Mouse (Mus musculus): Measurements from ENCODE around the gene Apol7e.
"Not testable (repeated sequence)": the region's sequence is repeated elsewhere in the genome, so short reads cannot be mapped to it uniquely, and the experiment has no call there.

Gene Apol7e

DNA sequence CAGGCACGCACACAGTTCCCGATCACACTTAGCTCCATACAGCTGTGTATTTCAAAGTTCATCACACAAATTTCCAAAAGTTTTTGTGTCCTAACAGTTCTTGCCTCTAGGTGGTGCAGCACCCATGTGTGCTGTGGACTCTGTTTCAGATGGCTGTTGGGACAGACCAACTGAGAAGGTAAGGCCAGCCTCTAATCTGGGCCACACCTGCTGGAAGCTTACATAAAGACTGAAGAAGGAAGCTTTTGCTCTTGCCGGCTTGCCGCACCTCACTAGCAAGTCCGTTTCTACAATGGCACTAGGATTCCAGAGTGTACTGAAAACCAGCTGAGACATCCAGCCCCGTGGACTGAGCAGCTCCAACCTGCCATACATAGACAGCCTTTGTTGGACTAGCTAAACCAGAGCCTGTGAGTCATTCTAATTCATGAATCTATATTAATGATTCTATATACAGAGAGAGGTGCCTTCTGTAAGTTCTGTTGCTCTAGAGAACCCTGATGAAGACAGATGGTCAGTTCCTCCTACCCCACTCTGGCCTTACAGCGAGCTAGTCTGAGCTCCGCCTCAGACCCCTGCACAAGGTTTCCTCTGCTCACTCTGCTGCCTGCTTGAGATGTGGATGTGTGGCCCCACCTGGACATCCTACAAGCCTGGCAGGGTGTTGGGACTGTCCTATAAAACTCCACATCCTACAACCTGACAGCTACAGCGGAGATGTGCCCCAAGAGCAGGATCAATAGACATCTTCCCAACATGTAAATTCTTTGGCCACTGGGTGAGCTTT, 42.0 kb downstream of the Apol7e start:
- ATAC-seq (ENCODE audit: low TSS enrichment), result no peak; the same call in 1 of the 2 replicates

DNA sequence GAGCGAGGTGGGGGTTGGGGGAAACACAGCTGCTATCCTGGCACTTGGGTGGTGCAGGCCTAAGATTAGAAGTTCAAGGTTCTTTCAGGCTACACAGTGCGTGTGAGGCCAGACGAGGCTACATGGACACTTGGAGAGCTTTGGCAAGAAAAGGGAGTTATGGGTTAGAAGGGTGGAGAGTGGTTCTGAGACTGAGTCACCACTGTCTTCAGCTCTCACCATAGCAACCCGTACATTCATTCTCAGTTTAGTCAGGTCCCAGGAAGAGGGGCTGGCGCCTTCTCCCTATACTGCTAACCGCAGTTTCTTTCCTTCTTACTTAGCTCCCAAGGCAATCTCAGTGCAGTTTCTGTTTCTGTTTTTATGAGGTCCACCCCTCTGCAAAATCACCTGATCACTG, 42.9 kb downstream of the Apol7e start:
- ATAC-seq (ENCODE audit: low TSS enrichment), result not testable (repeated sequence)

DNA sequence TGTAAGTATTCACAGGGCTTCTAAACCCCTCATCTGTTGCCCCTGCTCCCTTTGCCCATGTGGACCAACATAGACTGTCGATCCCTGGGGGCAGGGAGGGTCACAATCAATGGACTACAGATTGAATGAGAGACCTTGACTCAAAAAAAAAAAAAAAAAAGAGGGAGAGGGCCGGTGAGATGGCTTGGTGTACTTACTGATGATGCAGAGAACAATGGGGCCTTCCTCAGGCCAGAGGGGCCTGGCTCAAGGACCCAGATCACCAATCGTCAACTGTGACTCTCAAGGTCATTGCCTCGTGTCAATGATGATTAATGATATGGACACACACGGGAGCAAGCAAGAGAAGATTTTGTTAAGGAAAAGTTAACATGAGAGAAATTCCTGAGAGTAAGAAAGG, 46.0 kb downstream of the Apol7e start:
- ATAC-seq (ENCODE audit: low TSS enrichment), result no peak

DNA sequence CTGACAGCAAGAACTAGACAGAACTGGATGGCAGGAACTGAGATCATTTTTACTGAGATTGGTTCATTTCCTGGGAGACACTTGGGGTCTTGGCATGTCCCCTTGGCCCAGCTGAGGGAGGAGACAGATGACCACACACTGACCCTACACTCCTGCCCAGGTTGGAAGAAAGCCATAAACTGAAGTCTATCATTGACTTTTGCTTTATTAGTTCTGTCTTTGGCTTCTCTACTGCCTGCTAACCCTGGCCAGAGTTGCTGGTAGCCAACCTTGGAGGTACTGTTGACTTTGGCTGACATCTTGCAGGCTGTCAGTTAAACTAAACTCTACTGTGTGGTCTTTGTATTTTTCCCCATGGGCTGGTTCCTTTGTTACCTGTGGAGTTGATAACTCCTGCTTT, 46.4 kb downstream of the Apol7e start:
- ATAC-seq (ENCODE audit: low TSS enrichment), result no peak

DNA sequence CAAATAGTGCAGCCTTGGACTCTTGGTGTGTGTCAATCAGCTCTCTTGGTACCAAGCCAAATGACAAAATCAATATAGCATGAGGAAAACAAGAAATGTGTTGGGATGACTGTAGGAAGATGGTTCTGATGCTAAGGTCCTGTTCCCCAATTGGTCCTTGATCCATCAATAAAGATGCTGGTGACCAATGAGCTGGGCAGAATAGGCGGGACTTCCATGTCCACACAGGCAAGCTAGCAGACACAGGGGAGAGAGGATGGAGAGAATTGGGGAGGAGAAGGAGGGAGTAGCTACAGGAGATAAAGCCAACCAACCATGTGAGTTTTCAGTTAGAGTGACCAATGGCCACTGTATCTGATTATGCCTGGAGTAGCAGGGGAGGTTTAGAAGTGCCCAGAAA, 47.7 kb downstream of the Apol7e start:
- ATAC-seq (ENCODE audit: low TSS enrichment), result no peak

DNA sequence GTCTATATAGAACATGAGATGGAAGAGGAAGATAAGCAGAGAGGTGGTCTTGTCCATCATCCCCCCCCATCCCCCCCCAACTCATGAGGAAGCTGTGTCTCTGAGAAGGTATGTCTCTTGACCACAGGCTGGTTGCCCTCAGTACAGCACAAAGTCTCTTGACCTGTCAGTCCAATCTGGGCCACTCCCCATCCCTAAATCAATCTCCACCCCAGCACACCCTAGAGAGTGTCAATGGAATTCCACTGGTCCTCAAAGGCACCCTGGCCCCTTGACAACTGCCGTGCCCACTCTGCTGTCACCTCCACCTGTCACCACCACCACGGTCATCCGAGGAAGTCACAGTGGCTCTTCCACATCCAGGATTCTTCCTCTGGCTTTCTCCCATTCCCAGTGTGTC, 49.8 kb downstream of the Apol7e start:
- ATAC-seq (ENCODE audit: low TSS enrichment), result no peak

DNA sequence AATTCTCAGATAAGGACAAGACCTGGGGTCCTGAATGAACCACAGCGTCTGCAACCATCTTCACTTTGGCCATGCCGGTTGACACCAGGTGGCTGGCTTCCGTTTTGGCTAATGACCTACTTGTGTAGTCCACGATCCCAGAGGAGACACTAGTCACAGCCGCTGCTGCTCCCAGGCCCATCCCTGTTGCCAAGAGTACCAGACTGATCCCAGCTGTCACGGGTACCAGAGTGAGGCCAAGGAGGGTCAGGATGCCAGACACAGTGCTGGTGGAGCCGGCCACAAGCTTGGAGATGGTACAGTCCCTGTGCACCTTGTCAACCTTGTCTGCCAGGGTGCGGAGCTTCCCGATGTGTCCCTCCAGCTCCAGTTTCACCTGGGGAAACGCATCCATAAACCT, 51.1 kb downstream of the Apol7e start:
- ATAC-seq (ENCODE audit: low TSS enrichment), result no peak

DNA sequence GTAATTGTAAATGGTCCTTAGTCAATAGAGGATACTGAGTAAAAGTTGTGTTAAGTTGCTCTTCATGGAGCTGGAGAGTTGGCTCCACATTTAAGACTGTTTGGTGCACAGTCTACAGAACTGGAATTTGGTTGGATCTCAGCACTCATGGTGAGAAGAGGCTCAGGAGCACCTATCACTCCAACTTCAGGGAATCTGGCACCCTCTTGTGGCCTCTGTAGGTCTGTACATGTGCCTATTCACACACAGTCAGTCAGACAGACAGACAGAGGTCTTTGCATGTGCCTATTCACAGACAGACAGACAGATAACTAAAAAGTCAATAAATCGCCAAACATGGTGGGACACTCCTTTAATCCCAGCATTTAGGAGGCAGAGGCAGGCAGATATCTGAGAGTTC, 51.8 kb downstream of the Apol7e start:
- ATAC-seq (ENCODE audit: low TSS enrichment), result peak; percentile 77; the same call in 1 of the 2 replicates

DNA sequence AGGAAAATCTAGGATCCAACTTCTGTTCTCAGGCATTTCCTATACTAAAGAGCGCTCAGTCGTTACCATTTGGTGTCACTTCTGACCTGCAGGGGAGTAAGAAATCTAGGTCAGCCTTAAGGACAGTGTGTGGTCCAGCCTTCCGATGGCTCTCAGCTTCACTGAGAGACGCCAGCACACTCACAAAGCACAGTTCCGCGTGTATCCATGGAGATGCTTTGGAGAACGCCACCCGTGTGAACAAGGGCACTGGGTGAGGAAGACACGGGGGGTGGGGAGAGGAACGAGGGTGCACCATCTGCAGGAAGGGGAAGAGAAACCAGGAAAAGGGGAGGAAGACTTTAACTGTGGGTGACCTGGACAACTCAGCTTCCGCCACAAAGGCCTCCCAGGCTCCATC, 53.8 kb downstream of the Apol7e start:
- no peak for ATAC-seq (ENCODE audit: low TSS enrichment)

DNA sequence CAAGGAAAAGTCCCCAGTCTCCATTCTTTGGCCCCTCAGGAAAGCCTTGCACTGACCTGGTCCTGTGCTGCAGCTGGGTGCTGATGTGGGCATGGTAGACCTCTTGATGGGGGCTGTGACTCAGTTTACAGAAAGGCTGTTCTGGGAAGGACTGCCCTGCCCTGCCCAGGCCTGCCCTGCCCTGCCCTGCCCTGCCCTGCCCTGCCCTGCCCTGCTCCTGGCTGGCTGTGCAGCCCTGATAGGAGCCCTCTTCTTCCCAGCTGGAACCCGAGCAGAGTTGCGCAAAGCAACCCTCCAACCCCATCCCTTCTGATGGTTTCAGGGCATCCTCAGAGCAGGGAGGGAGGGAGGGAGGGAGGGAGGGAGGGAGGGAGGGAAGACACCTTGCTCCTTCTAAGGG, 56.5 kb downstream of the Apol7e start:
- ATAC-seq (ENCODE audit: low TSS enrichment), result no peak

DNA sequence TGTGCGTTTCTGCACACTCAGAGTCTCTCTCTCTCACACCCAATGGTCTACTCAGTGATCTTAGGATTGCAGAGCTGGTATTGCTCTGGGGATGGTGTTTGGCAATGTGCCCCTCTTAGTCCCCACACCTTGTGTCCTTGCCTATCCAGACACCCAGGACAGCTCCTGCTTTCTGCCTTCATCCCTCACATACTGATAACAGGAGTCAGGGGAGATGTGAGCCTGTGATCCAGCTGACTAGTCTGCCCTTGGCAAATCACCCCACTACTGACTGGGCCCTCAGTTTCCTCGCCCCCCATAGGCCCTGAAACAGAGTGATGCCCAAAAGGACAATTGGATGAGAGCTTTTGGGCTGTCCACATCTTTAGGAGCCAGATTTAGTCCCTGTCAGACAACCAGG, 57.4 kb downstream of the Apol7e start:
- no peak for ATAC-seq (ENCODE audit: low TSS enrichment)

DNA sequence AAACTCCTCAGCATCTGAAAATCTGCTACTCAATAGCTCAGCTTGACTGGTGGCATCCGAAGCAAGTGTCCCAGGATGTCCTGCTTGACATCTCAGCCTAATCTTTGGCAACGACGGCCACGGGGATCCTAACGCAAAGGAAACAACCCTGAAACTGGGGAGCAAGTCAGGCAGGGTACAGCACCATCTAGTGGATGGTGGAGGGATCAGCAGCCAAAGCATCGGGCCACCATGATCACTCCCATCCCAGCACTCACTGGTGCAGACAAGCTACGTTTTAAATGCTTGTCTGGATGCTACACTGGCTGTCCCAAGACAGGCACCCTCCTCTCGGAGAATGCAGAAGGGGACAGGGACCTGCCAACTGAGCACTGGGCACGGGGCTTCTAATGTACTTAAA, 58.2 kb downstream of the Apol7e start, which contains the start of gene Apol8:
Apol8 (minus strand) TSS at position 156 of the 400 bp plus-strand sequence.
- ATAC-seq (ENCODE audit: low TSS enrichment), result peak; percentile 87

DNA sequence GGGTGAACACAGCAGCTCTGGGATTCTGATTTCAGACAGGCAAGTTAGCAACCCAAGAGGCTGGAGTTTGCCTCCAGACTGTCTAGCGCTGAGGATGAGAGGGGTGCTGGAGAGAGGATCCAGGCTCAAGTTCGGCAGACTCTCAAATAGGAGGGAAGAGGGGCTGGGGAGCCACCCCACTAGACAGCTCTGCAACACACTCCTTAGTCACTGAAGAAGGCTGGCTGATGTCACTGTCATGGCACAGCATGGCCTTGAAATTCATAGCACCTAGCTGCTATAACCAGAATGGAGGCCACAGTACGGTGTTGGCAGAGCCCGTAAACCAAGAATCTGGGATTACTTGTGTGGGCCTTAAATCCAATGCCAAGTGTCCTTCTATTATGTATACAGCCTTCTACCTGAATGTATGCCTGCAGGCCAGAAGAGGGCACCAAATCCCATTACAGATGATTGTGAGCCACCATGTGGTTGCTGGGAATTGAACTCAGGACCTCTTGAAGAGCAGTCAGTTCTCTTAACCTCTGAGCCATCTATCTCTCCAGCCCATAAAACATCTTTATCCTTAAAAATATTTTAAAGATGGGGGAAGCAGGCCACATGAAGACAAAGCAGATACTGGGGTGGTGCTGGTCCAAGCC, 59.0 kb downstream of the Apol7e start:
- ATAC-seq (ENCODE audit: low TSS enrichment), result no peak

DNA sequence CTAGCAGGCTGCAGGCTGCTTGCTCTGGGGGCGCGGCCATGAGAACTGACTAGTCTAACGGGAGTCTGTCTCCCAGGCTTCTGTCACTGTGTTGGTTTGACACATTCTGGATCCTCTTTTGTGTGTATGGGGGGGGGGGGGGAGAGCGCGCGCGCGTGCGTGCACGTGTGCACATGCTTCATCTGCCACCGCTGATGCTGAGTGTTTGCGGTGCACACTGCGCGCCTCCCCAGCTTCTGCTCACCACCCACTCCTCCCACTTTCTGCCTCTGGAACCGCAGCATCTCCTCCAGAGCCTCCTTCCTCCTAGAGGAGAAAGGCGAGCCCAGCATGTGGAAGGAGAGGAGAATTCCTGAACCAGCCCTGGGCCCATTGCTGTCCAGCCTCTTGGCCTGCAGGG, 61.4 kb downstream of the Apol7e start:
- ATAC-seq (ENCODE audit: low TSS enrichment), result peak; percentile 22; the same call in 1 of the 2 replicates

DNA sequence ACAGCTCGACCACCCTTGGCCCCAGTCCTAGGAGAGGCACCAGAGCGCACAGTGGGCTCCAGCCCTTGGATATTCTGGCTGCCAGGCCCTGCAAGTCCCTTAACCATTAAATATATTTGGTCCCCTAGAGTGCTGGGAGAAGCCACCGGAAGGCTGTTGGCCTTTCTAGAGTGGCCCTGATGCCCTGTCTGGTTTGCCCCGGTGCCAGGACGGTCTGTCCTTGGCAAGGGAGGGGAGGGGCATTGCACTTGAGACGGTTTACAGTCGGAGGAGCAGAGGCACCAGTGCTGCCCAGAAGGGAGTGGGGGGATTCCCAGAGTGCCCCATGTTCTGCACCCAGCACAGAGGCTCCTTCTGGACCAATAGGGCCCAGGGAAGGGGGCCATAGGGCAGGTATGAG, 62.4 kb downstream of the Apol7e start:
- no peak for ATAC-seq (ENCODE audit: low TSS enrichment)

DNA sequence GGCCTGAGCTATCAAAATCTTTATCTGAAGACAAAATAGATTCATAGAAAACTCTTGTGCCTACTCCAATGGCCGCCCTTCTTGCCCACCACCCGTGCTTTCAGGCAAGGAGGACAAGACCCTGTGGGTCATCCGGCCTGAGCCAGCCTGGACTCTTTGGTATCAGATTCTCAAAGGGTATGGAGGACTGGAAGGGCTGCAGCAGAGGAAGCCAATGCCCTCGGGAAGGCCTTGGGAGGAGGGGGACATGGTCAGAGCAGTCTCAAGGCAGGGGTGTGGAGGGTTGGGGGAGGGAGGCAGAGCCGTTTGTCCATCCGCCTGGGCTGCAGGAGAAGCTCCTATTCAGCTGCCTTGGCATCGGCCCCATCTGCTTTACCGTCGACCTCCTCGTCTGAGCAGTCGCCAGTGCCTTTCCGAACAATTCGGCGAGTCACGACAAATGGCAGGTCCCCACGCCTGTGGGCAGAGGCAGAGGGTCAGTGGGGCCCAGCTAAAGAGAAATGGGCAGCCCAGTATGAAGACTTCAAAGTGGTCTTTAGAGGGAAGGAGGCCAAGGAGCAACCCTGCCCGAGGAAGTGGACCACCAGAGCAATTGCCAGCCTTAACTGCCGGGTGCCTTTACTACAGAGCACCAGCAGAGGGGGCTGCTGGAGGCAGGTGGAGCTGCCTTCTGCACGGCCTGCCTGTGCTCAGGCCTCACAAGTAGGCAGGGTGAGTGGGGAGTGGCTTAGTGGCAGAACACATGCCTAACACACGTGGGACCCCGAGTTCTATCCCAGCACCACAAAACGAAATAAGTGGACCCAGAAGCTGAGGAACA, 63.1 kb downstream of the Apol7e start:
- peak; percentile 54 for ATAC-seq (ENCODE audit: low TSS enrichment)

DNA sequence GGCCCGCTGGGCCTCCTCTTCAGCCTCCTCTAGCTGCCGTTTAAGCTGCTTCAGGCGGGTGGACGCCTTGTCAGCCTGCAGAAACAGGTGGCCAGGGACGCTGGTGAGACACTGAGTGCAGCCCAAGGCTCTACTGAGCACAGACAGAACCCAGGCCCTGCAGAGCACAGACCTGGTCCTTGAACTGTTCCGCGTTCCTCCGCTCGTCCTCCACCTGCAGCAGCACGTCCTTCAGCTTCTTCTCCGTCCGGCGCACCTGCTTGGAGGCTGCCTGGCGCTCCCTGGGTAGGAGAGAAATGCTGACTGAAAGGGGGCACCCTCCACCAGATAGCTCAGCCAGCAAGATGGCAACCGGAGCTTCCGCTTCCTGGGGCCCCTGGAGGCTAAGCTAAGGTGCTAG, 64.4 kb downstream of the Apol7e start:
- no peak for ATAC-seq (ENCODE audit: low TSS enrichment)

DNA sequence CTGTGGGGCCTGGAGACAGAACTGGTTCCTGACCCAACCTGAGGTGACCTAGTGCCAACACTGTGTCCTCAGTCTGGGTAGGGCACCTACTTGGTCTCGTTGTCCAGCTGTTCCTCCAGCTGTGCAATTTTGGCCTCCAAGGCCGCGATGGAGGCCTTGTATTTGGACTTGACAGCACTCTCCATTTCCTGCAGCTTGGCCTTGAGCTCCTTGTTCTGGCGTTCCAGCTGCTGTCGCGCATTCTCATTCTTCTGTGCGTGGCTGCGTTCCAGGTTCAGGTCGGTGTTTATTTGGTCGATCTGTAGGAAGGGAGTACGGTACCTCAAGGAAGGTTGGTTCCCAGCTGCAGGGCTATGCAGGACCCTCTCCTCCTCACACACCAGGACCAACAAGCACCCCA, 65.0 kb downstream of the Apol7e start:
- ATAC-seq (ENCODE audit: low TSS enrichment), result no peak

DNA sequence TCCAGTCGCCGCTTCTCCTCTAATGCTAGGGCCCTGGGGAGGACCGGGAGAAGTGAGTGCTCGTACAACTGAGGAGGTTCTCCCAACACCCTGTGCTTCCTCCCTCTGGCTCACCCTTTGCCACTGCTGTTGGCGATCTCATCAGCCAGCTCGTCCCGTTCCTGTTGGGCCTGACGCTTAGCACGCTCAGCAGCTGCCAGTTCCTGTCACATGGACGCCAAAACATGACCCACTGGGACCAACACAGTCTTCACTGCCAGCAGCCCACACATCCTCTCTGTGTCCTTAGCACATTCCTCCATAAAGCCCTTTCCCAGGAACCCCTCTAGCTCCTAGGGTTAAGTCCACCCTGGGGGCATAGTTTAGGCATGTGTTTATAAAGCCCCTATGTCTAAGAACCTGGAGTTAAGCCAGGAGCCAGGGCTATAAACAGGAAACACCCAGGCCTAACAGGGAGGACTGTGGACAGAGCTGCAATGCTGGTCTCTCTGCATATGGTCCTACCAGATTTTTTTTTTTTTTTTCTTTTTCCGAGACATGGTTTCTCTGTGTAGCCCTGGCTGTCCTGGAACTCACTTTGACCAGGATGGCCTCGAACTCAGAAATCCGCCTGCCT, 65.8 kb downstream of the Apol7e start:
- no peak for ATAC-seq (ENCODE audit: low TSS enrichment)

DNA sequence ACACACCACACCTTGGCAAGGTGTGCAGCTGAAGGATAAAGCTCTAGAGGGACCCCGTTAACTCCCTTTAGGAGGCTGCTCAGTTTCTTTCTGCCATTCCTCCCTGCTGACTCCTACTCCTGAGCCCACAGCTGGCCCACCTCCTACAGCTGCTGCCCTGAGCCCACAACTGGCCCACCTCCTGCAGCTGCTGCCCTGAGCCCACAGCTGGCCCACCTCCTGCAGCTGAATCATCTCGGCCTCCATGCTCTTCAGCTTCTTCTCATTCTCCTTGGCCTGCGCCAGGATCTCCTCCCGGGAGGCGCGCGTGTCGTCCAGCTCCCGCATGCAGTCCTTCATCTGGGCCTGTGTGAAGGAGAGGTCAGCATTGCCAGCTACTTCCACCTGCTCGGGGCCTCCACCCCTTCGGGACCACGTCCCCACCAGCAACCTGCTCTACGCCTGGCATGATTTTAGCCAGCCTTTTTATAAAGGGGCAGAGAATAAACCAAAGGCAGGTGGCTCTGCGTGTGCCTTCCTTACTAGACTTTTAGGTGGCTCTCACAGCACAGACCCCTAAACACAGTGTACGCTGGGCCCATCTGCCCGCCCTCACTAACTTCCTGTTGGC, 66.9 kb downstream of the Apol7e start:
- no peak for ATAC-seq (ENCODE audit: low TSS enrichment)

DNA sequence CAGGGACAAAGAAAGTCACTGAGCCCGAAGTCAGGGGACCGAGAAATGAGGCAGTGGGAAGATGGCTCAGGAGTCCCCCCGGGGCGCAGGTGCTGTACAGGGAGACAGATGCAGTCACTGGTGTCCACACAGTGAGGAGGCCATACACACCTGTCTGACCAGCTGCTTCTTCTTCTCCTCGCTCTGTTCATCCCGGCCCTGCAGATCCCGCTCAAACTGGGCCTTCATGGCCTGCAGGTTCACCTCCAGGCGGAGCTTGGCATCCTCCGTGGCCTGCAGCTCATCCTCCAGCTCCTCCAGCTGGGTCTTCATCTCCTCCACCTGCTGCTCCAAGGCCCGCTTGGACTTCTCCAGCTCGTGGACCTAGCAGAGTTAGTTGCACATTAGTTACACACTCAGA, 68.3 kb downstream of the Apol7e start:
- no peak for ATAC-seq (ENCODE audit: low TSS enrichment)
